ENCODE assay signal across 19 mouse cellular contexts in the genomic region with DNA sequence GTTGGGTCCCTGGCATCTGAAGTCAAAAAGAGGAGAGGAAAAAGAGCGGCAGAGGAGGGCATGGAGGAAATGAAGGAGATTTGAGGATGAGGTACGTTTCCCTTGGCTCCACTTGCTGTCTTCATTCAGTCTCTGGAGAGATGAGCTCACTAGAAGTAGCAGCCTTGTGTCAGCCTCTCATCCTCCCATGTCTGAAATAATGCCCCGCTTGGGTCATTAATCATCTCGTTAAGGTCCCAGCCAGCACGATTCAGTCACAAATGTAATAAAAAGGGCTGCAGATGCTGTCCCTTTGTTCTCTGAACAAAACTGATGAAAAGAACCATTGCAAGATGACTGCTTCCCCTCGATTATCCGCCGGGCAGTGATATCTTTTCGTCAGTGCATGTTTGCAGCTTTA.
DNase-seq lines count a peak whose midpoint lies in the region; ATAC-seq and TF ChIP-seq lines count a peak whose summit lies in the region.
"Had no signal": no experiment of that assay in that cellular context is flagged by ENCODE, and none has a peak within 500 bp of the region (broad histone marks: within the 10 kb centered on the region; RNA-seq: fewer than 3 reads in every experiment).

No protein-coding gene starts in this region.

- no peak overlapping the region for H3K9ac ChIP-seq in hindbrain, postnatal 0 days (replicated peaks; ENCODE audit: low read length)
- H3K9ac ChIP-seq in forebrain, postnatal 0 days, result no peak overlapping the region
- H3K9ac ChIP-seq: embryonic facial prominence, embryonic 15.5 days; liver, embryonic 14.5 days; lung, embryonic 15.5 days had no signal

- H3K4me1 ChIP-seq in heart, embryonic 10.5 days, result peaks cover 13% of the 10 kb centered on the region
- peaks cover 39% of the 10 kb centered on the region for H3K4me1 ChIP-seq in hindbrain, embryonic 10.5 days (replicated peaks)
- peaks cover 15% of the 10 kb centered on the region for H3K4me1 ChIP-seq in hindbrain, postnatal 0 days (ENCODE audit: insufficient read depth, low read length)
- peaks cover 17% of the 10 kb centered on the region for H3K4me1 ChIP-seq in forebrain, postnatal 0 days (ENCODE audit: insufficient read depth)
- H3K4me1 ChIP-seq: lung, embryonic 15.5 days had no signal

- peak; percentile 60 for DNase-seq in heart, embryonic 10.5 days (ENCODE audit: low spot score)
- no peak for DNase-seq in heart, adult 11 months
- DNase-seq in MN1 (ENCODE audit: low spot score), result peak; percentile 75
- DNase-seq in hindbrain, embryonic 10.5 days (ENCODE audit: low spot score), result peak; percentile 17
- no peak for DNase-seq in hindbrain, postnatal 0 days (ENCODE audit: low spot score)
- no peak for DNase-seq in forebrain, postnatal 0 days
- no peak for DNase-seq in ovary, postnatal 10 days (ENCODE audit: low spot score)
- DNase-seq: cerebellum, adult 9-11 months; gastrocnemius, postnatal 25 days; kidney, adult 18-20 months; thymus, postnatal 36 days had no signal

- TF ChIP-seq CTCF in hindbrain, postnatal 0 days (IDR thresholded peaks at IDR 0.05; ENCODE audit: low read depth), result no peak
- TF ChIP-seq CTCF in forebrain, postnatal 0 days (IDR thresholded peaks at IDR 0.05; ENCODE audit: low read depth), result no peak

- H3K4me3 ChIP-seq in heart, embryonic 10.5 days, result no peak overlapping the region
- no peak overlapping the region for H3K4me3 ChIP-seq in hindbrain, embryonic 10.5 days
- H3K4me3 ChIP-seq in hindbrain, postnatal 0 days (ENCODE audit: low read length), result no peak overlapping the region
- H3K4me3 ChIP-seq in forebrain, postnatal 0 days (ENCODE audit: low read depth, low read length), result no peak overlapping the region
- H3K4me3 ChIP-seq: embryonic facial prominence, embryonic 15.5 days; lung, embryonic 15.5 days had no signal

- ATAC-seq in hindbrain, postnatal 0 days, result no peak
- no peak for ATAC-seq in forebrain, postnatal 0 days
- no peak for ATAC-seq in activated CD4-positive, CD25-positive, alpha-beta regulatory T cell, adult 4 months
- ATAC-seq: forebrain, embryonic 16.5 days had no signal

- H3K27ac ChIP-seq in heart, embryonic 10.5 days, result no peak overlapping the region
- peak overlapping the region; percentile 30 for H3K27ac ChIP-seq in hindbrain, embryonic 10.5 days
- no peak overlapping the region for H3K27ac ChIP-seq in hindbrain, postnatal 0 days
- no peak overlapping the region for H3K27ac ChIP-seq in forebrain, postnatal 0 days (ENCODE audit: low read depth, low read length)
- H3K27ac ChIP-seq: embryonic facial prominence, embryonic 15.5 days; kidney, postnatal 0 days; liver, embryonic 14.5 days; lung, embryonic 15.5 days; macrophage had no signal

- no peaks in the 10 kb centered on the region for H3K9me3 ChIP-seq in heart, embryonic 10.5 days
- no peaks in the 10 kb centered on the region; the same call in 1 of the 2 replicates for H3K9me3 ChIP-seq in hindbrain, embryonic 10.5 days
- no peaks in the 10 kb centered on the region for H3K9me3 ChIP-seq in hindbrain, postnatal 0 days (ENCODE audit: low read length)
- H3K9me3 ChIP-seq in forebrain, postnatal 0 days (ENCODE audit: low read length), result no peaks in the 10 kb centered on the region
- H3K9me3 ChIP-seq: embryonic facial prominence, embryonic 15.5 days; lung, embryonic 15.5 days had no signal

- H3K4me2 ChIP-seq in hindbrain, postnatal 0 days (ENCODE audit: low read depth, low read length), result 0 out of 2 replicates have a peak overlapping the region, but pooled peaks have one; percentile 20
- H3K4me2 ChIP-seq in forebrain, postnatal 0 days (ENCODE audit: low read depth), result no peak overlapping the region
- H3K4me2 ChIP-seq: embryonic facial prominence, embryonic 15.5 days; lung, embryonic 15.5 days had no signal

- WGBS in heart, embryonic 10.5 days, result 63% methylated on average over 9 of the region's 9 CpGs
- 45% methylated on average over 9 of the region's 9 CpGs for WGBS in hindbrain, embryonic 10.5 days
- WGBS in hindbrain, postnatal 0 days, result 22% methylated on average over 9 of the region's 9 CpGs
- 24% methylated on average over 9 of the region's 9 CpGs for WGBS in forebrain, postnatal 0 days

- H3K36me3 ChIP-seq in heart, embryonic 10.5 days, result no peaks in the 10 kb centered on the region
- H3K36me3 ChIP-seq in hindbrain, embryonic 10.5 days, result no peaks in the 10 kb centered on the region
- no peaks in the 10 kb centered on the region for H3K36me3 ChIP-seq in hindbrain, postnatal 0 days (ENCODE audit: insufficient read depth, low read length)
- H3K36me3 ChIP-seq in forebrain, postnatal 0 days (ENCODE audit: insufficient read depth), result no peaks in the 10 kb centered on the region
- H3K36me3 ChIP-seq: embryonic facial prominence, embryonic 15.5 days; lung, embryonic 15.5 days had no signal

- 0 out of 2 replicates have a peak, but pooled peaks cover 5% of the 10 kb centered on the region for H3K27me3 ChIP-seq in heart, embryonic 10.5 days (ENCODE audit: insufficient read depth, poor library complexity, severe bottlenecking)
- peaks cover 45% of the 10 kb centered on the region for H3K27me3 ChIP-seq in hindbrain, embryonic 10.5 days (ENCODE audit: insufficient read depth, poor library complexity, severe bottlenecking)
- H3K27me3 ChIP-seq in hindbrain, postnatal 0 days (ENCODE audit: insufficient read depth, low read length), result no peaks in the 10 kb centered on the region
- no peaks in the 10 kb centered on the region for H3K27me3 ChIP-seq in forebrain, postnatal 0 days (ENCODE audit: insufficient read depth, low read length)
- H3K27me3 ChIP-seq: CH12.LX; embryonic facial prominence, embryonic 15.5 days had no signal

Comparison
In these comparisons a context has a peak if more than half of its experiments do, and no peak if none do; other contexts are left out.
1. DNase-seq: peak in heart, embryonic 10.5 days (single experiment), MN1 (single experiment) and hindbrain, embryonic 10.5 days (single experiment); none in heart, adult 11 months (single experiment), hindbrain, postnatal 0 days (single experiment), forebrain, postnatal 0 days (single experiment) and ovary, postnatal 10 days (single experiment).